In genomic region chr1:92212003-92212750, GRCm38 (mm10) we compare ENCODE assay signal across 8 mouse cellular contexts. TPM values are rescaled to one million over a fixed set of nuclear protein-coding genes. Genes with fewer than 3 reads are reported as not detected.
DNase-seq lines count a peak whose midpoint lies in the region; ATAC-seq lines count a peak whose summit lies in the region.

No protein-coding gene starts in this region.

- no peak overlapping the region for H3K9ac ChIP-seq in limb, embryonic 11.5 days (ENCODE audit: low read length)

- peaks cover 3% of the 10 kb centered on the region; the same call in 1 of the 2 replicates for H3K4me1 ChIP-seq in limb, embryonic 11.5 days (ENCODE audit: control insufficient read depth, insufficient read depth, low read length)

- no peaks in the 10 kb centered on the region for H3K36me3 ChIP-seq in limb, embryonic 11.5 days (ENCODE audit: control insufficient read depth, insufficient read depth, low read length)

- no peaks in the 10 kb centered on the region for H3K27me3 ChIP-seq in limb, embryonic 11.5 days (ENCODE audit: control insufficient read depth, insufficient read depth, low read length)

- no peak overlapping the region for H3K4me3 ChIP-seq in limb, embryonic 11.5 days (ENCODE audit: low read depth, low read length)

- H3K9me3 ChIP-seq in limb, embryonic 11.5 days (ENCODE audit: control insufficient read depth, low read length), result no peaks in the 10 kb centered on the region

- H3K4me2 ChIP-seq in limb, embryonic 11.5 days (ENCODE audit: low read depth, severe bottlenecking), result no peak overlapping the region

- DNase-seq in cerebellum, postnatal 10 days, result peak; percentile 47 to 56
- no peak for DNase-seq in cerebellum, adult 11 months
- DNase-seq in adrenal gland, adult (ENCODE audit: inconsistent age in 2 of 2, low spot score in 1 of 2), result peak; percentile 55 to 88
- DNase-seq in forelimb bud, embryonic 11.5 days (ENCODE audit: low read depth, low spot score), result peak; percentile 32
- DNase-seq in limb, embryonic 11.5 days (ENCODE audit: low spot score), result peak; percentile 44
- DNase-seq in skeletal muscle tissue, adult 2 months (ENCODE audit: low read depth, low spot score), result peak; percentile 20

- 38% methylated on average over 13 of the region's 13 CpGs for WGBS in limb, embryonic 11.5 days

- no peak for ATAC-seq in limb, embryonic 11.5 days (ENCODE audit: insufficient number of reproducible peaks, low FRiP score, low TSS enrichment, low read depth)
- no peak for ATAC-seq in activated CD4-positive, CD25-positive, alpha-beta regulatory T cell, adult 4 months
- ATAC-seq in CD4-positive, CD25-positive, alpha-beta regulatory T cell, adult 4 months, result no peak

- H3K27ac ChIP-seq in limb, embryonic 11.5 days (replicated peaks; ENCODE audit: low read depth, low read length), result no peak overlapping the region

RNA-seq across cellular contexts. Expression of gene Hdac4, which starts 16.7 kb away (rescaled TPM):
- 24.2 and 31.7 TPM in 2 replicates for polyA plus RNA-seq in limb, embryonic 11.5 days (2014; fragmentation: Nextera tagmentation; extraction: Ambion mirVana)
- 10 to 100 TPM; 46.3 to 62.1 TPM for polyA plus RNA-seq in activated CD4-positive, CD25-positive, alpha-beta regulatory T cell, adult 4 months (2017; shearing (Covaris generic))
- 10 to 100 TPM; 61.6 to 72.5 TPM for polyA plus RNA-seq in CD4-positive, CD25-positive, alpha-beta regulatory T cell, adult 4 months (2017; shearing (Covaris generic))
